Mouse (Mus musculus) bone marrow, adult 2 months (tissue): ENCODE measurements around the gene Gm28035.

Source experiments
- CTCF ChIP-seq: fragments of 200-500 bp; IDR thresholded peaks from 2 replicates; pipeline ENCODE4 v1.5.1; 2011; ENCODE audit warnings: low read length, control low read depth; ENCODE audit not compliant: control insufficient read depth, insufficient read depth
- POLR2A ChIP-seq: fragments of 200-500 bp; IDR thresholded peaks from 2 replicates; pipeline ENCODE4 v1.6.1; 2011; ENCODE audit warnings: low read depth, mild to moderate bottlenecking, control low read depth, low read length, borderline replicate concordance; ENCODE audit not compliant: control insufficient read depth

DNA sequence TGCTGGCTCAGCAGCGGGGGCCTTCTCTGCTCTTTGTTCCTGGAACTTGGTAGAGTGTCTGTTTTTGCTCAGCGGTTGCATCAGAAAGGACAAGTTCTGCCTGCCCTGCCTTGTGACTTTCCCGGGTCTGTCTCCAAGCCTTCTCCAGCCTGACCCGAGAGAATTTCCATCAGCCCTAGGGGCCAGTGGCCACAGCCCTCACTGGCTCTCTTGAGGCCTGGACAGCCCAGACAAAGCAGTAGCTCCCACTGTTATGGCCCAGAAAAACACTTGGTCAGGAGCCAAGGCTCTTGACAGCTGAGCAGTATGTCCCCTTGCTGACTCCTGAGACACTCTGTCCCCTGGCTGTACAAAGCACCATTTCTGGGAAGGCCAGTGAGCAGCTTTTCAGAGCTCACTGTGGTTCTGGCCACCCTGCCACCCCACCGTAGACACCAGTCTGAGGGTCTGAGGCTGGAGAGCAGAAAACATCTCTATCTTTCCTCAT is 25.4 kb downstream of the Gm28035 start, which contains the start of gene Phyhd1:
- TF ChIP-seq CTCF (no peak), POLR2A (no peak)
